Mouse (Mus musculus): ENCODE measurements around the gene Rps6kl1.

DNA sequence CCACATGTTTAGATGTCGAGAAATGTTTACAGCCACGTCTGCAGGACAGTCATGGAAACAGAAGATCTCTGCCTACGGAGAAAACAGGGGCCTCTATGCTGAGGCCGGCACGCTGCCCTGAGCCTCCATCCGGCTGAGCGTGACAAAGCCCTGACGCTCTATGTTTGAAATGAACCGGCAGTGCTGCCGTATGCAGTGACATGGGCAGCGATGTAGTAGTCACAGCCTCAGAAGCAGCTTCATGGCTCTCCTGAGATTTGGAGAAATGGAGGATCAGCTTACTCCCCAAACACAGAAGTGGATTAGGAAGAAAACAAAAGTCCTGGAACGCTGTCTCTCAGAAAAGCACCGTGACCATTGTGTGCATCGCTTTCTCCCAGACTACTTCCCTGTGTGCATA, 50.1 kb downstream of the Rps6kl1 start:
- TF ChIP-seq CTCF (IDR thresholded peaks at IDR 0.05; ENCODE audit: borderline replicate concordance, insufficient read depth, low read length) (no peak), POLR2A (IDR thresholded peaks at IDR 0.05; ENCODE audit: low read depth, low read length) (no peak)

Data from embryonic fibroblast, embryonic 13.5 days (primary cell).